Mouse (Mus musculus): ENCODE measurements around the gene Atxn1.

Atxn1 gene

GRCm38 (mm10) chr13:45507274-45508229 lies 457.3 kb downstream of the Atxn1 start, which contains the start of gene Gmpr:
Gene Gmpr, plus strand, starts transcription at chr13:45507444.
- no peak for DNase-seq (ENCODE audit: extremely low read depth, low read depth, low spot score)

DNA sequence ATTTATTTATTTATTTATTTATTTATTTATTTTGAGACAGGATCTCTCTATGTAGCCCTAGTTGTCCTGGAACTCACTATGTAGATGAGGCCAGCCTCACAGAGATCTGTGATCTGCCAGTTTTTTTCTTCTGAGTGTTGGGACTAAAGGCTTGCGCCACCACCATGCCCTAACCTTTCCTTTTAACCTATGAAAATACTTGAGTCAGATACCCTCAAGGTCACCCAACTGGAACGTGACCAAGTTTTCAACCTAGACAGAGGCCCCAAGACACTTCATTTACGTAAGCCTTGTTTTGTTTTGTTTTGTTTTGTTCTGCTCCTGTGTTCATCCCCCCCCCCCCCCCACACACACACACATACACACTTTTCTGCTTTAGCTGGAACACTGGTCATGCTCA lies 459.3 kb downstream of the Atxn1 start:
- DNase-seq (ENCODE audit: extremely low read depth, low read depth, low spot score): no peak

DNA sequence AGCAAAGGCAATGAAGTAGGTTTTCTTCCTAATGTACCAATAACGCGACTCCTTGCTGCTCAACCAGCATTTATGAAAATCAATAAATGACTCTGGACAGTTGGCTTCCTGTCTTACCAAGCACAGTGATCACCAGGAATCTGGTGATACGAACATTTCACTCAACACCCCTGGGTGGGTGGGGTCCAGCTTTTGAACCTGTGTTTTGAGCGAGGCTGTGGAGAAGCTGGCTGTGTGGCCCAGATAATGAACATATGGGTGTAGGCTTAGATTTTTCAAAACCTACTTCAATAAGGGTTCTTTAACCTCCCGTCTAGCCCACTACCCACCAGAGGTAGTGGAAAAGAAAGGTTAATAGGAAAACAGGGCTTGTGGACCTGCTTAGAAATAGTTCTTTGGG lies 462.0 kb downstream of the Atxn1 start:
- DNase-seq (ENCODE audit: extremely low read depth, low read depth, low spot score): no peak

DNA sequence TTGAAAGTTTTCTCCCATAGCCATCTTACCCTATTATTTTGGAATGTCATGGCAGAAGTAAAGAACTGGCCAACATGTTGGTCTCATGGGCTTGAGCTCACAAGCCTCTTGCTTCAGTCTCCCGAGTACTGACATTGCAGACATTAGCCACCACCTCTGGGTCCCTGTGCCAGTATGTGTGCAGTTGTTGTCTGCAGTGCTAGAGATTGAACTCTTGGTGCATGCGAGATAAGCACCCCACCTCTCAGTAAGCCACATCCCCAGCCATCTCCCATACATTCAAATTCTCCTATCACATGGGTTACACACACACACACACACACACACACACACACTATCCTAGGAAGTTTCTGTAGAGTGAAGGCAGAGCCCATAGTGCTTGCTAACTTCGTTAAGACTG lies 464.9 kb downstream of the Atxn1 start:
- no peak for DNase-seq (ENCODE audit: extremely low read depth, low read depth, low spot score)

Data from fat pad, adult 2 months (tissue).